Mouse (Mus musculus): ENCODE results near the gene Mapk11. TPM values are rescaled to one million over a fixed set of nuclear protein-coding genes. Genes with fewer than 3 reads are reported as not detected.

The Mapk11 gene
- polyA plus RNA-seq, 2 experiments = 0.83 to 0.84 TPM

DNA sequence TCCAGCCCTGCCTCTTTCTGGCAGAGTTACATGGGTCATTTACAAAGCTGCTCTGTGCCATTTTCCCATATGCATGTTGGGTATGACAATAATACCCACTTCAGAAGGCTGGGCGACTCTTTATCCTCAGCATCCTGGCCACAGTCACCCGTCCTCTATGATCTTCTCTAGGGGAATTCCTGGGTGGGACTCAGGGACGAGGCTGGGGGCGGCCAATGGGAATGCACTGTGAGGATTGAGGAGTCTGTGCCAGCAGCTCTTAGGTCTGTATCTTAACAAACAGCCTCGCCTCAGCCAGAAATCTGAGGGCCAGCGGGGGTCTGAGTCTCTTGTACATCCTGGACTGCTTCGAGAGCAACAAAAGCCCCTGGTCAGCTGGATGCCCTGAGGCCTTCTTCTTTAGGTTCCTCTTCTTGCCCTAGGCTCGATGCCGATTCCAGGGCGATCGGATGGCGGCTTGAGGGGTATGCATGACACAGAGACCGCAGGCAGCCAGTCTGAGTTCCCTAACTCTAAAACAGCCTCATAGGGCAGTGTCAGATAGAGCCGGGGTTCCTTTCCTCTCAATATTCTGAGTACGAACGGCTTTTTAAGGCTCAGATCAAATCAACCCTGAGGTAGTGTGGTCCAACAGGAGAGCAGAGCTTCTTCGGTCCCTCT, 23.0 kb upstream of the Mapk11 start:
- Histone ChIP-seq H3K4me3 (ENCODE audit: insufficient read depth in 1 of 2, low read depth in 2 of 2, low read length in 2 of 2) (peak overlapping the region; percentile 38 to 55), H3K4me2 (ENCODE audit: low read depth) (peak overlapping the region; percentile 68), H3K9ac (replicated peaks) (no peak overlapping the region; the same call in 1 of the 2 replicates), H3K27ac (no peak overlapping the region), H3K9me3 (ENCODE audit: control insufficient read depth, low read length) (no peaks in the 10 kb centered on the region), H3K36me3 (replicated peaks; ENCODE audit: control insufficient read depth, insufficient read depth, low read depth) (no peaks in the 10 kb centered on the region), H3K27me3 (ENCODE audit: control insufficient read depth, insufficient read depth, low read length) (peaks cover 22% of the 10 kb centered on the region), H3K4me1 (replicated peaks; ENCODE audit: control insufficient read depth in 2 of 2, insufficient read depth in 2 of 2, low read length in 1 of 2) (peaks cover 0 to 27% of the 10 kb centered on the region in 2 experiments; a peak in 3 of 4 replicates)
- DNase-seq (ENCODE audit: low read depth in 3 of 3, low spot score in 3 of 3) (no peak), ATAC-seq (ENCODE audit: insufficient read depth) (no peak)
- WGBS (ENCODE audit: insufficient replicate concordance) = 31% methylated on average over 17 of the region's 17 CpGs
- no peak for TF ChIP-seq EP300 (IDR thresholded peaks at IDR 0.05; ENCODE audit: low read depth)

DNA sequence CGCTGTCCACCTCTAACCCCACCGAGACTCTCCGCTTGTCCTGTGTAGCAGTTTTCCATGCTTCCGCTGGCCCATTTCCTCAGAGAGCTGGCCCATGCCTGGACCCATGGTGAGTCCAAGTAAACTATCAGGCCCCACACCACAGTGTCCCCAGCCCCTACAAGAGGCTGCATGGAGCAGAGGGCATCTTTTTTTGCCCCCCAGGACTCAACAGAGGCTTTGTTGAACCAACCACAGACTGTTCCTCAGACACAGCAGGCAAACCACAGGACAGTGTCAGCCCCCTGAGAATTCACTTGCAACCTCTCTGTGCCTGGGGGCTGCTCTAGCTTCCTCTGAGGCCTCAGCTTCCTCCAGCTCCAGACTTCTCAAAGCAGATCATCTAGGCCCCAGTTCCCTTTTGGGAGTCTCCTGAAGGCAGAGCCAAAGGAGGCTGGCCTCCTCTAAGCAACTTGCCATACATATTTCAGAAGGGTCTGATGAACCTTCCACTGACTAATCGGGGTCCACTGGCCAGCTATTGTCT, 22.2 kb upstream of the Mapk11 start:
- no peak for TF ChIP-seq EP300 (IDR thresholded peaks at IDR 0.05; ENCODE audit: low read depth)
- no peak for TF ChIP-seq CTCF (IDR thresholded peaks at IDR 0.05; ENCODE audit: low read depth)
- no peak overlapping the region for H3K9ac ChIP-seq (replicated peaks)
- no peak for ATAC-seq (ENCODE audit: insufficient read depth)
- DNase-seq (ENCODE audit: low read depth in 3 of 3, low spot score in 3 of 3) = no peak
- WGBS (ENCODE audit: insufficient replicate concordance) = 70% methylated on average over 5 of the region's 5 CpGs
- H3K36me3 ChIP-seq (replicated peaks; ENCODE audit: control insufficient read depth, insufficient read depth, low read depth) = no peaks in the 10 kb centered on the region
- H3K4me3 ChIP-seq (ENCODE audit: insufficient read depth in 1 of 2, low read depth in 2 of 2, low read length in 2 of 2) = no peak overlapping the region
- H3K27ac ChIP-seq = no peak overlapping the region
- peaks cover 22% of the 10 kb centered on the region for H3K27me3 ChIP-seq (ENCODE audit: control insufficient read depth, insufficient read depth, low read length)
- no peak overlapping the region for H3K4me2 ChIP-seq (ENCODE audit: low read depth)
- H3K9me3 ChIP-seq (ENCODE audit: control insufficient read depth, low read length) = no peaks in the 10 kb centered on the region
- H3K4me1 ChIP-seq (replicated peaks; ENCODE audit: control insufficient read depth in 2 of 2, insufficient read depth in 2 of 2, low read length in 1 of 2) = peaks cover 0 to 19% of the 10 kb centered on the region in 2 experiments; a peak in 3 of 4 replicates

DNA sequence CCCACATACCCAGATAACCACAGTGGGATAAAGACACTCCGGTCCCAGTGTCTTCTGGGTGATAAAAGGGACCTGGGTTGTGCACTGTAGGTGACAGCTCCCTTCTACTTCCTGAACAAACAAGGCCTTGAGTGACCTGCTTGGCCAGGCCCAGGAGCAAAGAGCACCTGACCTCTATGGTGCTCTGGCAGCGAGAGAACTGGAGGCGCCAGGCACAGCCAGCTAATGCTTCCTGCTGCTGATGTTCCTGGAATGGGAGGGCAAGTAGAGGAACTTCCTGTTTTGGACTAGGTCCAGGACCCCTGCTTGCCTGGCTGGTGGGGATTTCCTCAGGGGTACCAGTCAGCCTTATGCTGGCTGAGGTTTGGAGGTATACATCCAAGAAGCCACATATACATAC, 20.7 kb upstream of the Mapk11 start:
- ATAC-seq (ENCODE audit: insufficient read depth) = peak; percentile 24; the same call in 1 of the 2 replicates
- H3K27ac ChIP-seq = no peak overlapping the region
- WGBS (ENCODE audit: insufficient replicate concordance) = 27% methylated on average over 3 of the region's 3 CpGs
- H3K4me2 ChIP-seq (ENCODE audit: low read depth) = no peak overlapping the region
- peaks cover 0 to 13% of the 10 kb centered on the region in 2 experiments; a peak in 2 of 4 replicates for H3K4me1 ChIP-seq (replicated peaks; ENCODE audit: control insufficient read depth in 2 of 2, insufficient read depth in 2 of 2, low read length in 1 of 2)
- no peak overlapping the region for H3K9ac ChIP-seq (replicated peaks)
- no peak overlapping the region for H3K4me3 ChIP-seq (ENCODE audit: insufficient read depth in 1 of 2, low read depth in 2 of 2, low read length in 2 of 2)
- no peaks in the 10 kb centered on the region for H3K9me3 ChIP-seq (ENCODE audit: control insufficient read depth, low read length)
- no peak for DNase-seq (ENCODE audit: low read depth in 3 of 3, low spot score in 3 of 3)
- TF ChIP-seq EP300 (IDR thresholded peaks at IDR 0.05; ENCODE audit: low read depth) (no peak), CTCF (IDR thresholded peaks at IDR 0.05; ENCODE audit: low read depth) (no peak)
- peaks cover 22% of the 10 kb centered on the region for H3K27me3 ChIP-seq (ENCODE audit: control insufficient read depth, insufficient read depth, low read length)
- H3K36me3 ChIP-seq (replicated peaks; ENCODE audit: control insufficient read depth, insufficient read depth, low read depth) = no peaks in the 10 kb centered on the region; the same call in 1 of the 2 replicates

DNA sequence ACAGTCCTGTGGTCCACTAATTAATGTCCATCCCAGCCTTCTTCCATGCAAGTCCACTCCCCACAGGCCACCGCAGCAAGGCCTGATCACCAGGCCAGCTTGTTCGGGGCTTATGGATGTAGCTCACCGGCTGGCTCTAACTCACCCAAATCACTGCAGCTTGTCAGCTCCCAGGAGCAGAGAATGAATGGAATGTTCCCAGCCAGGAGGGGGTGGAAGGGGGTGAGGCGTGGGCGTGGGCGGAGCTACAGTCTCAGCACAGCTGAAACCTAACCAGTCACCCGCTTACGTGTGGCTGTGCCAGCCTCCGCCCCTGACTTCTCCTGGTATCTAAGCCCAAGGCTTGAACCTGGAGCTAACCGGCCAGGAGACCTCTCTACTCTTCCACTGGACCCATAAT, 20.0 kb upstream of the Mapk11 start:
- Histone ChIP-seq H3K4me2 (ENCODE audit: low read depth) (no peak overlapping the region), H3K4me1 (replicated peaks; ENCODE audit: control insufficient read depth in 2 of 2, insufficient read depth in 2 of 2, low read length in 1 of 2) (peaks cover 0 to 11% of the 10 kb centered on the region in 2 experiments; a peak in 2 of 4 replicates), H3K4me3 (ENCODE audit: insufficient read depth in 1 of 2, low read depth in 2 of 2, low read length in 2 of 2) (no peak overlapping the region), H3K27ac (no peak overlapping the region), H3K9me3 (ENCODE audit: control insufficient read depth, low read length) (no peaks in the 10 kb centered on the region), H3K9ac (replicated peaks) (no peak overlapping the region), H3K27me3 (ENCODE audit: control insufficient read depth, insufficient read depth, low read length) (peaks cover 22% of the 10 kb centered on the region), H3K36me3 (replicated peaks; ENCODE audit: control insufficient read depth, insufficient read depth, low read depth) (no peaks in the 10 kb centered on the region; the same call in 1 of the 2 replicates)
- TF ChIP-seq CTCF (IDR thresholded peaks at IDR 0.05; ENCODE audit: low read depth) = no peak
- no peak for DNase-seq (ENCODE audit: low read depth in 3 of 3, low spot score in 3 of 3)
- 58% methylated on average over 10 of the region's 10 CpGs for WGBS (ENCODE audit: insufficient replicate concordance)
- no peak for ATAC-seq (ENCODE audit: insufficient read depth)

DNA sequence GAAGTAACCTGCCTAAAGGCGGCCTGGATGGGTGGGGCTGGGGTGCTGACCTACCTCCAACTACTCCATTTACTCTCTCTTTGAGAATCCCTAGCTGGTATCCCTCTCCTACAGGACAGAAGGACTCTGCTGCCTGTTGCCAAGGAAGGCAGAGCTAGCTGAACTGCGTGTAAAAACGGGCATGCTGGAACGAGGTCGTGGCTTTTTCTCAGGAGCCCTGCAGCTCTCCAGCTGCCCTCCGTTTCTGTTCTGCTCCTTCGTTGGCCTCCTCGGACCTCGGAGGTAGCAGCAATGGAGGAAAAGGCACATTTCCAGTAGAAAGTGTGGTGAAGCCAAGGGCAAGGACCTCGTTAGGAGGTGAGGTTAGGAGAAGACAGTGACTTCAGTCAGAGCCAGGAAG, 19.5 kb upstream of the Mapk11 start:
- Histone ChIP-seq H3K27ac (no peak overlapping the region), H3K4me2 (ENCODE audit: low read depth) (no peak overlapping the region)

More for the DNA sequence above, 19.5 kb upstream of the Mapk11 start:
- H3K27me3 ChIP-seq (ENCODE audit: control insufficient read depth, insufficient read depth, low read length) = peaks cover 18% of the 10 kb centered on the region
- H3K9ac ChIP-seq (replicated peaks) = no peak overlapping the region
- DNase-seq (ENCODE audit: low read depth in 3 of 3, low spot score in 3 of 3) (no peak), ATAC-seq (ENCODE audit: insufficient read depth) (no peak)
- H3K36me3 ChIP-seq (replicated peaks; ENCODE audit: control insufficient read depth, insufficient read depth, low read depth) = no peaks in the 10 kb centered on the region; the same call in 1 of the 2 replicates
- no peaks in the 10 kb centered on the region for H3K9me3 ChIP-seq (ENCODE audit: control insufficient read depth, low read length)
- no peak overlapping the region for H3K4me3 ChIP-seq (ENCODE audit: insufficient read depth in 1 of 2, low read depth in 2 of 2, low read length in 2 of 2)
- peaks cover 0 to 11% of the 10 kb centered on the region in 2 experiments; a peak in 2 of 4 replicates for H3K4me1 ChIP-seq (replicated peaks; ENCODE audit: control insufficient read depth in 2 of 2, insufficient read depth in 2 of 2, low read length in 1 of 2)
- TF ChIP-seq CTCF (IDR thresholded peaks at IDR 0.05; ENCODE audit: low read depth) = no peak
- TF ChIP-seq EP300 (IDR thresholded peaks at IDR 0.05; ENCODE audit: low read depth) = no peak
- 57% methylated on average over 10 of the region's 10 CpGs for WGBS (ENCODE audit: insufficient replicate concordance)
